18 mouse cellular contexts compared by ENCODE assay signal in the genomic region with DNA sequence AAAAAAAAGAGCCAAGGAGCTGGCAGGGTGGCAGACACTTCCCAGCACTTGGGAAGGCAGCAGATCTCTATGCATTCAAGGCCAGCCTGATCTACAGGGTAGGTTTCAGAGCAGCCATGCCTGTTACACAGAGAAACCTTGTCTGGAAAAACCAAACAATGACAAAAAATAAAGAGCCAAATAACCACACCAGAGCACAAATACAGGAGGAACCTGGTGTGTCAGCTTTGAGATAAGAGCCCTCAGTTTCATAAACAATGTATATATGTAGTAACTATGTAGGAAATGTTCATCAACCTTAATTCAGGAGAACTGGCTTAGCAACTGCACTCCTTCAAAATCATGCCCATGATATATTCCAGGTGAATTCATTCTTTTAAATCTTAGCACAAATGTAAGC.
"Had no signal": no experiment of that assay in that cellular context is flagged by ENCODE, and none has a peak within 500 bp of the region (broad histone marks: within the 10 kb centered on the region; RNA-seq: fewer than 3 reads in every experiment).

No protein-coding gene starts in this region.

- DNase-seq: liver, embryonic 13.5 days; lung, adult 18-20 months; lung, postnatal 14 days; lung, postnatal 36 days; midbrain, embryonic 14.5 days; retina, postnatal 1 day; right cerebral cortex, adult 18-20 months; right cerebral cortex, postnatal 4 days; spleen, adult 18-20 months; thymus, adult 18-20 months; thymus, postnatal 14 days; thymus, postnatal 36 days had no signal

- H3K4me3 ChIP-seq: liver, embryonic 13.5 days; liver, embryonic 15.5 days; lung, embryonic 15.5 days; midbrain, embryonic 10.5 days; midbrain, embryonic 12.5 days; neural tube, embryonic 12.5 days had no signal

- H3K9ac ChIP-seq: liver, embryonic 13.5 days; liver, embryonic 15.5 days; lung, embryonic 15.5 days; midbrain, embryonic 12.5 days; neural tube, embryonic 12.5 days had no signal

- ATAC-seq: lung, postnatal 0 days had no signal

- H3K4me2 ChIP-seq: liver, embryonic 13.5 days; liver, embryonic 15.5 days; lung, embryonic 15.5 days; midbrain, embryonic 12.5 days; neural tube, embryonic 12.5 days had no signal

- H3K9me3 ChIP-seq: lung, embryonic 15.5 days; midbrain, embryonic 10.5 days; midbrain, embryonic 12.5 days; neural tube, embryonic 12.5 days had no signal

- H3K27me3 ChIP-seq: liver, embryonic 13.5 days; liver, embryonic 15.5 days; lung, embryonic 15.5 days; midbrain, embryonic 12.5 days; neural tube, embryonic 12.5 days had no signal

- H3K4me1 ChIP-seq: lung, embryonic 15.5 days had no signal

- H3K27ac ChIP-seq: lung, embryonic 15.5 days; midbrain, embryonic 12.5 days; neural tube, embryonic 12.5 days had no signal
